Mouse (Mus musculus) frontal cortex, postnatal 14 days (tissue): ENCODE data around the gene Cenpf.
A peak's percentile ranks its signal among the peaks of the same experiment; 100 is the strongest.

Experiments
- DNase-seq, 2 experiments: peaks; one replicate each; pipeline ENCODE4 v3.0.0; 2022; ENCODE audit warnings: low spot score in 2 of 2

Gene Cenpf

DNA sequence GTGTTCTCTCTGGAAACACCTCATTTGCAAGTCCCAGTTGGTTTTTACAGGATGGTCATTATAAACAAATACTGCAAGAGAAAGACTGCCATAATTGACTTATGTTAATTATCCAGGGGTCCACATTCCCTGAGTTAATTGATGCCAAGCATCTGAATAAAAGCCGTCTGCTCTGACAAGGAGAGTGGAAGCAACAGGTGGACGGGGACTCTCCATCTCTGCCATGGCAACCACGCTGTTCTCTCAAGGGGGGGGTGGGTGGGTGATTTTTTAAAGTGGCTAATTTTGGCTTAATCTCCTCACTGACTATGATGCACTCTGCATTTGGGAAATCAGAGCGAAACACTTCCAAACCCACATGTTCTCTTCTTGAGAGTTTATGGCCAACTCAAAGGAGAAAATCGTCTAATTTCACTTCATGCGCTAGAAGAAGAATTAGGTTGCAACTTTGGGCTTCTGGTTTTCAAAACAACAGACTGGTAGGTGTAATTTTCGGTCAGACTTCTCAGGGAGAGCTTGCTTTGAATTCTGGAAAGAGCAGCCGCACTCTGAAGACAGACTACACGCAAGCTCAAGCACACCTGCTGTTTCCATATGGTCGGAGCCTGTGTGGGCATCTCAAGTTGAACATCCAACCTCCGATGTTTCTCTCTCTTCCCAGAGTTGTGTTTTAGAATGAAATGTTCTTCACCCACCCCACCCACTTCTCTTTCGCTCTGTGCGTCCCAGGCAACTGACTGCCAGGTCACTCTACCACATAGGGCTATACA, 55.8 kb downstream of the Cenpf start:
- DNase-seq = peak in 1 of 2 experiments; percentile 11

DNA sequence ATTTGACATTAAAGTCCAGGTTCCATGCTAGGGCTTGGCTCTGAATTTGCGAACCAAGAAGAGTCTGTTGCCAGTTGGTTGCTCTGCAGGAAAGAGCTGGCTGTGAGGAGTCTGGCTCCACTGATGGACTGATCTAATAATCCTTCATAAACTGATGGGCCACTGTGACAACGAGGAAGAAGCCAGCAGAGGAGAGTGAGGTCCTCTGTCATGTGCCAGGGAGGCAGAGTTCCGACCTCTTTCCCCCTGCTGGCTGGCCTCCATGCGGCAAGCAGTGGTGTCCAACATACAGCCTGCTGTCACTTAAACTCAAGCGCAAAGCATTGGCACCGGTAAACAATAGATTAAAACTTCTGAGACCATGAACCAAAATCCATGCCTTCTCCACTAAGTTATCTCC, 57.9 kb downstream of the Cenpf start:
- no peak for DNase-seq

DNA sequence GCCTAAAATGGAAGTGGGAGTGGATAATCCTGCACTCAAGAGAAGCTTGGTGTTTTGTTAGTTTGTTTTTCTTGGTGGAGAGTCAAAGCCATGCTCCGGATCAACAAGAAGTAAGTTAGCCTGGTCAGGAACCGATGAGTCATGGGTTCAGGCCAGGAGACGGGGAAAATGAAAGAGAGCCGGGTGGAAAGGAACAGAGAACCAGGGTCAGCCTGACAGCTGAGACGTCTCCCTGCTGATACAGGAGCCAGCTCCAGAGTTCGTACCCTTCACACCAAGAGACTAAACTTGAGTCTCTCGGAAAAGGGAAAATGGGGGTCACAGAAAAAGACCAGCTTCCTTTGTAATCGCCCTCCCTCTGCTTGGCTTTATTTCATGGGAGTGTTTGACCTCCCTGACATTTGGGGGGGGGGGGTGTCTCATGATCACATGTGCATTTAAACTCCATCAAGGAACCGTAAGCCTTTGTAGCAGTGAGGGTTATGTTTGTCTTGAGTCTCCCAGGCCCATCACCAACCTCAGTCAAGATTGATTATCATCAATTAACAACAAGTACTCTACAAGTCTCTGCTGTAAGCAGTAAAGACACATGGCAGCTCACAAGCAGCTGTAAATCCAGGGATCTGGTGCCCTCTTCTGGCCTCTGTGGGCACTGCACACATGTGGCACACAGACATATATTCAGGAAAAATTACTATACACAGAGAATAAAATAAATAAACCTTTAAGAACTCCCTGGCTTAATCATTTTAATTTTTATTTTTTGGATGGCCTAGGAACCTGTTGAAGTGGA, 59.7 kb downstream of the Cenpf start:
- peak; percentile 28 to 66 for DNase-seq

DNA sequence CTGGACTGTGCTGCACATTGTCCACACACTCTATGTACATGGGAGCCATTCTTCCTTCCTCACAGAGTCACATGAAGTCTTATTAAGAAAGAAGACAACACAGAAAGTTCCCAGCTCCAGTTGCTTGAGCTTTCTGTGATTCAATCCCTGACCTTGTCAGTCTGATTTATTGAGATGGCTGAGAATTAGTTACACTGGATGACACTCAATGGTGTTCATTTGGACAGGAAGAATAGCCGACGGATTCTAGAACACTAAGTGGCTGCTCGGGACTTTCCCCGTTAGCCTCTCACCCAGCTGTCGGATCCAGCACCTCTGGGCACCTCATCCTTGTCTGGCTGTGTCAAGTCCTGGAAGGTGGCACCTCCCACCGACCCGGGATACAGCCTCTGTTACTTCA, 63.1 kb downstream of the Cenpf start:
- DNase-seq = no peak

DNA sequence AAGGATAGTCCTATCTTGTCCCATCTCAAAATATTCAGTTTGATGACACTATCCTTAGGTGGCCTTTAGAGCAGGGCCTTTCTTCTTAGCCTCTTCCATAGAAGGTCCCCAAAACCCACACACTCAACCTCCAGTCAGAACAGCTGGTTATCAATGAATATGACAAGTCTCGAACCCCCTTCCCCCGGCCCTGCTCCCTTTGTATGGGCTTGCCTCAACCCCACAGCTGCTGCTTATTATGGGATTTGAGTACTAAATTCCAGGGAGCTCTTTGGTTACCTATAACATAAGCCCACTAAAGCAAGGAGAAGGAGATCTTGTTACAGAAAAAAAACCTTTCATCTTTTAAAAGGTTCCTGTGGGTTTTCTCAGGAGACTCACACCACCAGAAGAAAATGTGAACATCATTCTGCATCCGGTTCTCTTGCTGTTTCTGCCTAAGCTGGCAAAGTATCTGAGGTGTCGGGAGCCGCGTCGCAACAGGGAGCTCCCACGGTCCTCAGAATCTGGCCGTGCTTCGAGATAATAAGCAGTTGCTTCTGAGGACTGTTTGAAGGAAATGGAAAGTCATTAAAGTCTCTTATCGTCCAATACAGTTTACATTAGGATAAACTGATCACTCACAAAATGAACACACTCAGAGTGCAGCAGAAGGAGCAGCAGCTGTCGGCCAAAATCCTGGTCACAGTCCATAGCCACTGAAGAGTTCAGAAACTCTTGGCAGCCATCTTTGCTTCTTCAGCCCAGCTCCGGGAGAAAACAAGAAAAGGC, 68.7 kb downstream of the Cenpf start:
- no peak for DNase-seq

DNA sequence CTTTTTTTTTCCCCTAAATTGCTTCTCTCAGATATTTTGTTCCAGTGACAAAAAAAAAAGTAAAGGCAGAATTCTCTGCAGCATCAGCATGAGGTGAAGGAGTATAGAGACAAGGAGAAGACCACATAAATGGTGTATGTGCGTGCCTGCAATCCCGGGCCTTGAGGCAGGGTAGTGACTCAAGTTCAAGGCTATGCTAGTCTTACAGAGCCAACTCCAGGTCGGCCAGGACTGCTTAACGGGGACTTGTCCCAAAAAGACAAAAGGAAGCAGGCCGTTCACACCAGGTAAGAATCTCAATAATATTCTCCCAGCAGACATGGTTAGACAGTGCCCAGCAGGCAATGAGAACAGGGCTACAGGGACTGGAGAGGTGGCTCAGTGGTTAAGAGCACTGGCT, 70.5 kb downstream of the Cenpf start:
- no peak for DNase-seq

DNA sequence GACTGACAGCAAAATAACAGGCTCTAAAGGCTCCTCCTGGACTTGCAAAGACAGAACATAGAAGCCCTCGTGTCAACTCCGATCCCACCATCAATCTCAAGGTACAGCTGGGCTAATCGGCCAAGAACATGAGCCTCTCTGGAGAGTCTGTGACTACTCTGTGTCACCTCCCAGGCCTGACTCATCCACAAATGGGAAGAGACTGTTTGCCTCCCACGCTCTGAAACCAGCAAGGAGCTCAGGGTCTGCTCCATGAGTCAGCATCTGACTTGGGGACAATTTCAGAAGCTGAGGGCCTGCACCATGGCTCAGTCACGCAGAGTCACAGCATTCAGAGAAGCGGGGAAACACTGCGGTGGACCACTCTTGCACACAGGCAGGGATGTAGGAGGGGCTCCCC, 72.6 kb downstream of the Cenpf start:
- no peak for DNase-seq

DNA sequence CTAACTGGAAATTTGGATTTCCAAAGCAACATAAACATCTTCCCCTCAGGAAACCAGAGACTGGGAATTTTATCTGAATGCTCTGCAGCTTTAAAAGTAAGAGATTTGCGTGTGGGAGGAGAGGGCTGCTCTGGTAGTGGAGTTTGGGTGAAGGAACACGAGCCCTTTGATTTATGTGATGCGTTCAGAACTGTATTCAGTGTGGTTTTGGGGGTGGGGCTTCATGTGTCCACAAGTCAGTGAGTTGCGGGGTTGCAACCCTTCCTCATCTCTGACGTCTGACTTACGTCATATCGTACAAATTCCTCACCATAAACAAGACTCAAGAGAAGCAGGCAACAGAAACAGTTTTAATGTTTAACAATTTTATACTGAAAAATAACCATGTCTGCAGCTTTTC, 74.8 kb downstream of the Cenpf start:
- no peak for DNase-seq

DNA sequence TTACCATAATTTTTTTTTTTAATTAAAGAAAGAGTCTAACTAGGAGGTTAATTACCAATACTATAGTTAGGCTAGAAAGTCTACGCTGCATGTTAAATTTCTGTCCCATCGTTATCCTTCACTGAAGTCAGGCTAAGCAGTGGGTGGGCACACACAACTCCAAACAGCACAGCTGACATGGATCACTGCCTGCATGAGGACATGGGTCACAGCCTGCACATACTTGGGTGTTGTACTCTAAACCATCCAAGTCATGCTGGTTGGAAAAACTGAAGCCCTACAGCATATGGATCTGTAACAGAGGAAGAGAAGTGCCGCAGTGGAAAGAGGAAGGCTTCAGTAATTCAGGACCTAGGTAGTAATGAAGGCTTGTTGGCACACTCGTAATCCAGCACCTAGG, 76.1 kb downstream of the Cenpf start:
- DNase-seq = no peak

DNA sequence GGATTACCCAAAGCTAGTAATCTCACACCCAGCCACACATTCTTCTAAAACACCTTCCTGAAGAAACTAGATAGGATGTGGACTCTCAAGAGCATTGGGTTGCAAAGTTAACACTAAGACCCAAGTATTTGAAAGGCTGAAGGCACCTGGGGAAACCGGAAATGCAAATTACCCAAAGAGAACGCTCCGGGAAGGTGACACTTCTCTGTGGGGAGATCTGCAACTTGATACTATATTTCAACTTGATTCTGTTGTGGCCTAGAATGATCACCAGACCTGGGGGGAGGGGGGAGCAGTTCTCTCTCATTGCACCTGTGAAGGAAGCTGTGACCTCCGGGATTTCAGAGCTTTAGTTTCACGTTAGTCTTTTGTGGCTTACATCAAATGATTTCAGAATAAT, 79.2 kb downstream of the Cenpf start:
- no peak for DNase-seq

DNA sequence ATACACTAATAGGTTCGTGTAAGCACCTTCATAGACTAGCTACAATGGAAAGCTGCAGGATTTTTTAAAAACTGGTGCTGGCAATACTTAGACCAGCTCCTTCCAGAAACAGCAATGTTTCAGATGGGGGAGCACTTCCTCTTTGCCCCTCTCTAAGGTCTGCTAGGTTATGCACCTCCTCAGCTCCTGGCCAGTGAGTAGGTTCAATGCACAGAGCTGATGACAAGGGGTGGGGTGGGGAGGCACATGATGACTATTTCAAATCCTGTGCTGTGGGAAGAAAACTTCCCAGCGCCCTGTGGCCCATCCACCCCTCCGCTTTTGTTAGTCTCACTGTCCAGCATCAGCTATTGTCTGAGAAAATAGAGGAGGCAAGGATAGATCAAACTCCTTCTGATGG, 79.8 kb downstream of the Cenpf start:
- DNase-seq = no peak

DNA sequence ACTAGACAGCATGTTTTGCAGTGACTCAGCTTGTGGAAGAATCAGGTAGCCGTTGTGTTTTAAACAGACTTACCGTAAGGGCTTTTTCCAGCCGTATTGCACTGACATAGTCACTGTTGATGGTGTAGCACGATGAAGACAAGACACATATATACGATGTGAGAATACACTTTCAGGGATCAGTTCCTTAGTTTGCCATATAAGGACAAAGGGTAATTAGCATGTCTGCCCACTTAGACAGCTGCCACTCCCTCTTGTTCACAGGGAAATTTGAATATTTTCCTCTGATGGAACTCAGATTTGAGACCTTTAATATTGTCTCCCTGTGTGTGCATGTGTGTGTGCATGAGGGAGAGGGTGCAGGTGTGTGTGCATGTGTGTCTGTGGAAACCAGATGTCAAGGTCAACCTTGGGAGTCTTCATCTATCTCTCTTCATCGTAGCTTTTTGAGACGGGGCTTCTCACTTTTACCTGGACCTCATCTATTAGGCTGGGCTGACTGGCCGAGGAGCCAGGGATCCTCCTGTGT, 82.2 kb downstream of the Cenpf start:
- no peak for DNase-seq

DNA sequence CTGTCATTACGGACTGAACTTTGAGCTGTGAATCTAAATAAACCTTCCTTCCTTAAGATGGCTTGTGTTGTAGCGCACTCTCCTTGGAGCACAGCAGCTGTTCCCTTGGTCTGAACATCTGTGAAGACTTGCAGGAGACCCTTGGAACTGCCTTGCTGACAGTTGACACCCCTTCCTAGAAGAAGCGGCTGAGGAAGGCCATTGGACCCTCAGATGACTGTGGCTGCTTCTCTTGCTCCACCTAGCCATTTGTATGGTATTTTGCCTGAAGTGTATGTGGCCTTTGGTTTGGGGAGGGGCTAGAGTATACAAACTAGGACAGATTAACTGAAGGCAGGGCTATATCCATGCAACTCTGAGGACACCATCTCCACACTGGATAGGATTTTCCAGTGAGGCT, 90.8 kb downstream of the Cenpf start:
- DNase-seq = no peak
